Mouse (Mus musculus) bone marrow macrophage, adult 2 months (primary cell): ENCODE measurements around the gene Lmnb2. TPM values are rescaled to one million over a fixed set of nuclear protein-coding genes. Genes with fewer than 3 reads are reported as not detected.
A peak's percentile ranks its signal among the peaks of the same experiment; 100 is the strongest.

Experiments used
- H3K27ac ChIP-seq: 2 replicates; pipeline ENCODE4 v1.5.1; 2012; ENCODE audit warnings: low read depth, low read length; ENCODE audit not compliant: insufficient read depth
- H3K4me1 ChIP-seq: 2 replicates; pipeline ENCODE4 v1.6.1; 2012; ENCODE audit warnings: low read length; ENCODE audit not compliant: control insufficient read depth, insufficient read depth
- H3K4me3 ChIP-seq: 2 replicates; pipeline ENCODE4 v1.5.1; 2012; ENCODE audit warnings: mild to moderate bottlenecking, low read length, moderate library complexity; ENCODE audit not compliant: insufficient read depth
- CTCF ChIP-seq: IDR thresholded peaks from 2 replicates; pipeline ENCODE4 v1.5.1; 2012; ENCODE audit warnings: low read depth, mild to moderate bottlenecking, low read length, moderate library complexity
- POLR2A ChIP-seq: IDR thresholded peaks from 2 replicates; pipeline ENCODE4 v1.6.1; 2012; ENCODE audit warnings: mild to moderate bottlenecking, low read depth, low read length, borderline replicate concordance
- polyA plus RNA-seq: library from polyadenylated mRNA; stranded (reverse); fragments of >200 nt; gene quantifications from 2 replicates; pipeline ENCODE4 v1.2.4, GENCODE M21; 2012; ENCODE audit not compliant: missing spikeins, insufficient read depth, insufficient read length

Gene Lmnb2
- polyA plus RNA-seq, 1 experiment, result 19.5 TPM

- Histone ChIP-seq H3K27ac (peak overlapping the region; percentile 89), H3K4me1 (peaks cover 20% of the 10 kb centered on the region), H3K4me3 (peak overlapping the region; percentile 85)
- TF ChIP-seq CTCF (no peak), POLR2A (no peak)
Measured at GRCm38 (mm10) chr10:80931153-80931671, 13.2 kb upstream of the Lmnb2 start.

- peak overlapping the region; percentile 89 for H3K27ac ChIP-seq
- TF ChIP-seq POLR2A (no peak), CTCF (no peak)
- peaks cover 15% of the 10 kb centered on the region for H3K4me1 ChIP-seq
Measured at GRCm38 (mm10) chr10:80930361-80931152, 12.5 kb upstream of the Lmnb2 start.

GRCm38 (mm10) chr10:80929299-80930226 is 11.5 kb upstream of the Lmnb2 start, which contains the start of gene Gadd45b:
TSS of gene Gadd45b (plus strand) at chr10:80930073.
- Histone ChIP-seq H3K4me3 (peak within 1 kb of the TSS; percentile 85), H3K4me1 (peaks cover 9% of the 10 kb centered on the region), H3K27ac (peak within 1 kb of the TSS; percentile 94)
- peak; percentile 98 for TF ChIP-seq POLR2A
- TF ChIP-seq CTCF, result no peak; the same call in 1 of the 2 replicates

More at GRCm38 (mm10) chr10:80930361-80931152, 12.5 kb upstream of the Lmnb2 start:
- peak overlapping the region; percentile 85 for H3K4me3 ChIP-seq

- TF ChIP-seq POLR2A (no peak), CTCF (peak; percentile 59)
- peak overlapping the region; percentile 94 for H3K27ac ChIP-seq
Measured at GRCm38 (mm10) chr10:80928586-80929298, 10.7 kb upstream of the Lmnb2 start.

GRCm38 (mm10) chr10:80925472-80925871 is 7.4 kb upstream of the Lmnb2 start:
- no peak for TF ChIP-seq POLR2A
- TF ChIP-seq CTCF, result no peak

More at GRCm38 (mm10) chr10:80928586-80929298, 10.7 kb upstream of the Lmnb2 start:
- peak overlapping the region; percentile 79 for H3K4me3 ChIP-seq
- H3K4me1 ChIP-seq, result peaks cover under 1% of the 10 kb centered on the region

GRCm38 (mm10) chr10:80921923-80922322 is 3.9 kb upstream of the Lmnb2 start:
- H3K27ac ChIP-seq, result no peak overlapping the region
- H3K4me1 ChIP-seq, result peaks cover 3% of the 10 kb centered on the region; the same call in 1 of the 2 replicates
- no peak overlapping the region for H3K4me3 ChIP-seq

More at GRCm38 (mm10) chr10:80925472-80925871, 7.4 kb upstream of the Lmnb2 start:
- Histone ChIP-seq H3K27ac (no peak overlapping the region), H3K4me3 (no peak overlapping the region), H3K4me1 (no peaks in the 10 kb centered on the region)

GRCm38 (mm10) chr10:80917336-80917778 is 688 bp downstream of the Lmnb2 start:
- H3K4me1 ChIP-seq, result peaks cover 3% of the 10 kb centered on the region; the same call in 1 of the 2 replicates
- TF ChIP-seq POLR2A, result no peak
- no peak for TF ChIP-seq CTCF
- H3K27ac ChIP-seq, result no peak overlapping the region

More at GRCm38 (mm10) chr10:80921923-80922322, 3.9 kb upstream of the Lmnb2 start:
- TF ChIP-seq POLR2A, result no peak
- TF ChIP-seq CTCF, result no peak

GRCm38 (mm10) chr10:80915736-80916135 is 2.3 kb downstream of the Lmnb2 start:
- Histone ChIP-seq H3K27ac (no peak overlapping the region), H3K4me1 (peaks cover 3% of the 10 kb centered on the region; the same call in 1 of the 2 replicates), H3K4me3 (no peak overlapping the region)
- TF ChIP-seq POLR2A, result no peak
- TF ChIP-seq CTCF, result no peak

More at GRCm38 (mm10) chr10:80917336-80917778, 688 bp downstream of the Lmnb2 start:
- peak overlapping the region; percentile 84 for H3K4me3 ChIP-seq

- H3K4me3 ChIP-seq, result no peak overlapping the region
- no peak overlapping the region for H3K27ac ChIP-seq
- H3K4me1 ChIP-seq, result peaks cover 3% of the 10 kb centered on the region; the same call in 1 of the 2 replicates
Measured at GRCm38 (mm10) chr10:80915260-80915659, 2.8 kb downstream of the Lmnb2 start.

More at GRCm38 (mm10) chr10:80915260-80915659, 2.8 kb downstream of the Lmnb2 start:
- TF ChIP-seq CTCF, result no peak
- no peak for TF ChIP-seq POLR2A
